Mouse (Mus musculus) cerebellum, adult 8-10 months (tissue): ENCODE results near the gene Man2c1.

Experiments used
- DNase-seq: peaks from one replicate; pipeline ENCODE4 v3.0.0; 2022

The Man2c1 gene

GRCm38 (mm10) chr9:57158013-57158470, 27.6 kb downstream of the Man2c1 start, which contains the start of gene Commd4:
TSS of gene Commd4 (minus strand) at chr9:57158331.
- DNase-seq = peak; percentile 92

- DNase-seq = no peak
These were observed 28.0 kb downstream of the Man2c1 start for GRCm38 (mm10) chr9:57158506-57158905.

DNA sequence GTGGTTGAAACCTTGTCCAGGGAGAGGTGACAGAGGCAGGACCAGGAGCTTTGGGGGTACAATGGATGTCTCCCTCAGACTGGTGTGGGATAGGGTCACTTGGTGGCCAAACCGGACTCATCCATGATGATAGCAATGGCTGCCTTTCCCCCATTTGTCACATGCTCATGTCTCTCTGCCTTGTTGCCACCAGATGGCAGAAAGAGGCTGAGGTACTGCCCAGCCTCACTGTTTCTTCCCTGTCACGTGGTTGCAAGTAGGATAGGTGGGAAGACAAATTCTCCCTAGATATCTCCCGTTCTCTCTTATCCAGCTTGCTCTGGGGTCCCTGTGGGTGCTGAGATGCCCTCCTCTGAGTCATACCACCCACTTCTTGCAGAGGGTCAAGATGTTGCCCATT, 32.0 kb downstream of the Man2c1 start:
- no peak for DNase-seq

- no peak for DNase-seq
These were observed 32.6 kb downstream of the Man2c1 start for GRCm38 (mm10) chr9:57163137-57163536.

- DNase-seq = no peak
These were observed 35.7 kb downstream of the Man2c1 start for GRCm38 (mm10) chr9:57166173-57166572.

GRCm38 (mm10) chr9:57168411-57168810, 37.9 kb downstream of the Man2c1 start:
- DNase-seq = no peak
